Mouse (Mus musculus) small intestine, adult 2 months (tissue): ENCODE measurements around the gene Zbed4. TPM values are rescaled to one million over a fixed set of nuclear protein-coding genes. Genes with fewer than 3 reads are reported as not detected.
"Not testable (repeated sequence)": the region's sequence is repeated elsewhere in the genome, so short reads cannot be mapped to it uniquely, and the experiment has no call there.

Source experiments
- H3K27ac ChIP-seq: fragments of 200-500 bp; 2 replicates; pipeline ENCODE4 v1.5.1; 2012; ENCODE audit warnings: low read depth, low read length, control low read depth, inconsistent platforms; ENCODE audit not compliant: insufficient read depth
- H3K27me3 ChIP-seq: fragments of 200-500 bp; 2 replicates; pipeline ENCODE4 v1.6.1; 2012; ENCODE audit warnings: mild to moderate bottlenecking, moderate library complexity, low read length, inconsistent platforms; ENCODE audit not compliant: control insufficient read depth, insufficient read depth
- H3K36me3 ChIP-seq: fragments of 200-500 bp; 2 replicates; pipeline ENCODE4 v1.6.1; 2012; ENCODE audit warnings: mild to moderate bottlenecking, low read length, control low read depth, inconsistent platforms; ENCODE audit not compliant: control insufficient read depth, insufficient read depth
- H3K4me1 ChIP-seq: fragments of 200-500 bp; 2 replicates; pipeline ENCODE4 v1.6.1; 2012; ENCODE audit warnings: low read length, inconsistent platforms, mixed read lengths; ENCODE audit not compliant: control insufficient read depth, insufficient read depth, insufficient read length
- H3K4me3 ChIP-seq: fragments of 200-500 bp; 2 replicates; pipeline ENCODE4 v1.5.1; 2012; ENCODE audit warnings: low read depth, mild to moderate bottlenecking, control low read depth, inconsistent platforms, low read length, moderate library complexity
- CTCF ChIP-seq: fragments of 200-500 bp; IDR thresholded peaks from 2 replicates; pipeline ENCODE4 v1.5.1; 2012; ENCODE audit warnings: low read depth, mild to moderate bottlenecking, control low read depth, inconsistent platforms, low read length, moderate library complexity, mixed read lengths; ENCODE audit not compliant: insufficient replicate concordance, insufficient read length; ENCODE audit errors: extremely low read depth
- POLR2A ChIP-seq: fragments of 200-500 bp; IDR thresholded peaks from 2 replicates; pipeline ENCODE4 v1.6.1; 2012; ENCODE audit warnings: low read depth, mild to moderate bottlenecking, control low read depth, inconsistent platforms, low read length, moderate library complexity
- WGBS: fragments of 180-500 bp; shearing (Covaris S2); methylation state at CpG from one replicate; pipeline ENCODE4 v1.1.7; 2018; 5-methylcytosine and 5-hydroxymethylcytosine counted together
- polyA plus RNA-seq: library from polyadenylated mRNA; depleted of rRNA; stranded (reverse); fragments of >200 nt; gene quantifications from 2 replicates; pipeline ENCODE4 v1.2.3, GENCODE M21; 2012

Gene Zbed4
- polyA plus RNA-seq, 1 experiment = 3.9 TPM

DNA sequence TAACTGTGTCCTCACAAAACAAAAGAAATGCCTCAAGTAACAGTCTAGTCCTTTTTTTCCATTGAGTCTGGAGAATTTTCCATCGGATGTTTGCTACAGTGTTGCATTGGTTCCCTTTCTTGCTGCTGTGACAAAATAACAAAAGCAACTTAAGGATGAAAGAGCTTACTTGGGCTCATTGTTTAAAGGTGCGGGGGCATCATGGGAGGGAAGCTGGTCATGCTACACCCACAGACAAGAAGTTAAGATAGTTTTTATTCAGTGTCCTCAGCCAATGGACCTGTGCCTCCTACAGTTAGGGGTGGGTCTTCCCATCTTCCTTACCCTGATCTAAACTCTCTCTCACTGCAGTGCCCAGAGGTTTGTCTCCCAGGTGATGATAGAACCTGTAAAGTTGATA lies 13.0 kb upstream of the Zbed4 start:
- peaks cover 5% of the 10 kb centered on the region; the same call in 1 of the 2 replicates for H3K4me1 ChIP-seq
- no peak overlapping the region for H3K27ac ChIP-seq
- H3K4me3 ChIP-seq = no peak overlapping the region
- H3K36me3 ChIP-seq = no peaks in the 10 kb centered on the region
- 87% methylated on average over 2 of the region's 2 CpGs for WGBS
- TF ChIP-seq POLR2A = no peak
- no peak for TF ChIP-seq CTCF
- no peaks in the 10 kb centered on the region for H3K27me3 ChIP-seq

DNA sequence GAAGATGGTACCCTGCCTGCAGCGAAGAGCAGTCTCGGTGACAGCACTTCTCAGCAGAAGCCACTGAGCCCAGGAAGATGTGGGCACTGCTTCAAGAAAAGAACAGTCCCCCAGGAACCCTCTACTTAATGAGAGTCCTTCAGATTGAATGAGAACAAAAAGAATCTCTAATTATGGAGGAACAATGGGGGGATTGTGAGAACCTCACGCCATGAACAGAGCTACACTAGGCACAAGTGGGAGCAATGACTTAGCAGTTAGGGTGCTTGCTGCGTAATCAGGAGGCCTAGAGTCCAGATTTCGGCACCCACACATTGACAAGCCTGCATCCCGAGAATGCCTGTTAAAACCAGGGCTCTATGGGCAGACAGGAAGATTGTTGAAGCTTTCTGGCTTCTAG lies 10.1 kb upstream of the Zbed4 start:
- 84% methylated on average over 6 of the region's 6 CpGs for WGBS
- no peaks in the 10 kb centered on the region for H3K36me3 ChIP-seq
- no peak for TF ChIP-seq POLR2A
- TF ChIP-seq CTCF = no peak
- no peak overlapping the region for H3K27ac ChIP-seq
- no peak overlapping the region for H3K4me3 ChIP-seq
- peaks cover 12% of the 10 kb centered on the region; the same call in 1 of the 2 replicates for H3K4me1 ChIP-seq
- no peaks in the 10 kb centered on the region for H3K27me3 ChIP-seq

DNA sequence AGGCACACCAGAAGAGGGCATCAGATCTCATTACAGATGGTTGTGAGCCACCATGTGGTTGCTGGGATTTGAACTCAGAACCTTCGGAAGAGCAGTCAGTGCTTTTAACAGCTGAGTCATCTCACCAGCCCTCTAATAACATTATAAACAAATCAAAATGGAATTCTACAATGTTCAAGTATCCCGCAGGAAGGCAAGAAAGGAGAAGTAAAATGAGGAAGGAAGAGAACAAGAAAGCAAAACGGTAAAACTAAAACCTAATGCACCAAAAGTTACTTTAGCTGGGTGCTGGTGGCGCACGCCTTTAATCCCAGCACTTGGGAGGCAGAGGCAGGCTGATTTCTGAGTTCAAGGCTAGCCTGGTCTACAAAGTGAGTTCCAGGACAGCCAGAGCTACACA lies 8.1 kb upstream of the Zbed4 start:
- 80% methylated on average over 5 of the region's 5 CpGs for WGBS
- not testable (repeated sequence) for H3K36me3 ChIP-seq, H3K4me3 ChIP-seq, H3K27ac ChIP-seq, H3K27me3 ChIP-seq
- peaks cover 12% of the 10 kb centered on the region; the same call in 1 of the 2 replicates for H3K4me1 ChIP-seq

DNA sequence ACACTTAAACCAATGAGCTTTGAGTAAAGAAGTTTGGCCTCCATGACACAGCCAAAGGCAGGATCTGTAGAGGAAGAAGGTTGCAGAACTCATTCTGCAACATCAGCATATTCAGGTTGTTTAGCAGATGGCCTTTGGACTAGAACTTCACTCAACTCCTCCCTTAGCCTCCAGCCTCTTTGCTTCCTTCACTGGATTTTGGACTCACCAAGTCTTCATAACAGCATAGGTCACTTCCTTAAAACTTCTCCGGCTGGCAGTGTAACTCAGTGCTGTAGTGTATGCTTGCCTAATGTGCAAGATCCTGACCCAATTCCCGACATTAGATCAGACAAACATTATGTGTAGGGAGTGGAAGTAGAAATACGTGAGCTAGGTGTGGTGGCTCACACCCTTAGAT lies 6.1 kb upstream of the Zbed4 start:
- H3K27me3 ChIP-seq = no peaks in the 10 kb centered on the region

DNA sequence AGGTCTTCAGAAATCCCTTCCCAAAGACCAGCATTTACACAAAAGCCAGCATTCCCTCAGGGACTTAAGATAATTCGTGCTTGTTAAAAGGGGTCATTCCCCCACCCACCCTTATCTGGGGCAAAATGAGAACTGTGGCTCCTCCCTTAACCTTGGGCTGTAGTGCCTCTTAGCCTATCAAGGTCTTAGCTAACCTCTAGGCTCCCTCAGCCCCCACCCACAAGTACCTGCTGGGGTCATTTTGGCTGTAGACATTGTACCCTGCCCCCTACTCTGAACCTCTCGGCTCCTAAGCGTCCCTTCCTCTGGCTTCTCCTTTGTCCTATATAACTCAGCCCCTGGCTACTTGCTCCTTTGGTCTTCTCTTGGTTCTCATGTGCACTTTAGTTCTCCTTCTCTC lies 5.5 kb upstream of the Zbed4 start:
- Histone ChIP-seq H3K27me3 (no peaks in the 10 kb centered on the region), H3K4me1 (peaks cover 17% of the 10 kb centered on the region; the same call in 1 of the 2 replicates), H3K4me3 (no peak overlapping the region), H3K36me3 (no peaks in the 10 kb centered on the region), H3K27ac (peak overlapping the region; percentile 95)
- WGBS = 31% methylated on average over 3 of the region's 3 CpGs
- TF ChIP-seq CTCF (no peak), POLR2A (no peak)

More for the DNA sequence above, 6.1 kb upstream of the Zbed4 start:
- 30% methylated on average over 3 of the region's 3 CpGs for WGBS
- H3K36me3 ChIP-seq = no peaks in the 10 kb centered on the region
- H3K4me3 ChIP-seq = no peak overlapping the region
- H3K4me1 ChIP-seq = peaks cover 12% of the 10 kb centered on the region; the same call in 1 of the 2 replicates
- TF ChIP-seq CTCF (no peak), POLR2A (no peak)
- peak overlapping the region; percentile 95 for H3K27ac ChIP-seq

DNA sequence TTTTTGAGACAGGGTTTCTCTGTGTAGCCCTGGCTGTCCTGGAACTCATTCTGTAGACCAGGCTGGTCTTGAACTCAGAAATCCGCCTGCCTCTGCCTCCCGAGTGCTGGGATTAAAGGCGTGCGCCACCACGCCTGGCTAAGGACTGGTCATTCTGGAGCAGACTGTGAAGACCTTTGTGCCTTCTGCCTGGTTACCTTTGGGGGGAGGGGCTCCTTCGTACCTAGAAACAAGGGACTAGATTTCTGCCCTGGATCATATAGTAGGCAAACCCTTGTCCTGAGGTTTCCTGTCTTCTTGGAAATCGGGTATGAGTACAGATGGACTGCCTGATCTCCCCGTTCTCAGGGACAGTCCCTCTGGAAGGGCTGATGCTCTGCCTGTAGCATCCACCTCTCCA lies 1.8 kb upstream of the Zbed4 start:
- H3K27ac ChIP-seq, H3K4me3 ChIP-seq, H3K36me3 ChIP-seq, H3K27me3 ChIP-seq: not testable (repeated sequence)
- peaks cover 19% of the 10 kb centered on the region; the same call in 1 of the 2 replicates for H3K4me1 ChIP-seq
- WGBS = 86% methylated on average over 8 of the region's 8 CpGs

DNA sequence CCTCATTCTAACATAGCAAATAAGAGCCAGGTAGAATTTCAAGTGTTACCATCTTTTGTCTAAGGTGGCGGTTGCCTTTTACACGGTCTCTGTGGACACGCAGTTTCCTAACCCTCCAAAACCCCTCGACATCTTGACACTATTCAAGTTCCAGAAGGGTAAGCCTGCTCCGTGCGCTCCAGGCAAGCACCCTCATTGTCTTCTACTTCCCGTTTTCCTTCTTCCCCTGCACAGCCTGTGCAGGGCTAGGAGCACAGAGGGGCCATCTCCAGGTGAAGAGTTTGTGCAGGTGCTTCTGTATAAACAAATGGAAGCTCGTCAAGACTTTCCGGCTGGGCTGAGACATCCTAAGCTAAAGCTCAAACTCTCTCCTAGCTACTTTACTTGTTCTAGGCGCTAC lies 1.4 kb upstream of the Zbed4 start:
- no peak overlapping the region for H3K4me3 ChIP-seq
- peaks cover 16% of the 10 kb centered on the region; the same call in 1 of the 2 replicates for H3K4me1 ChIP-seq
- no peaks in the 10 kb centered on the region for H3K27me3 ChIP-seq
- TF ChIP-seq POLR2A (no peak), CTCF (no peak)
- 88% methylated on average over 10 of the region's 10 CpGs for WGBS
- H3K27ac ChIP-seq = no peak overlapping the region
- H3K36me3 ChIP-seq = no peaks in the 10 kb centered on the region

DNA sequence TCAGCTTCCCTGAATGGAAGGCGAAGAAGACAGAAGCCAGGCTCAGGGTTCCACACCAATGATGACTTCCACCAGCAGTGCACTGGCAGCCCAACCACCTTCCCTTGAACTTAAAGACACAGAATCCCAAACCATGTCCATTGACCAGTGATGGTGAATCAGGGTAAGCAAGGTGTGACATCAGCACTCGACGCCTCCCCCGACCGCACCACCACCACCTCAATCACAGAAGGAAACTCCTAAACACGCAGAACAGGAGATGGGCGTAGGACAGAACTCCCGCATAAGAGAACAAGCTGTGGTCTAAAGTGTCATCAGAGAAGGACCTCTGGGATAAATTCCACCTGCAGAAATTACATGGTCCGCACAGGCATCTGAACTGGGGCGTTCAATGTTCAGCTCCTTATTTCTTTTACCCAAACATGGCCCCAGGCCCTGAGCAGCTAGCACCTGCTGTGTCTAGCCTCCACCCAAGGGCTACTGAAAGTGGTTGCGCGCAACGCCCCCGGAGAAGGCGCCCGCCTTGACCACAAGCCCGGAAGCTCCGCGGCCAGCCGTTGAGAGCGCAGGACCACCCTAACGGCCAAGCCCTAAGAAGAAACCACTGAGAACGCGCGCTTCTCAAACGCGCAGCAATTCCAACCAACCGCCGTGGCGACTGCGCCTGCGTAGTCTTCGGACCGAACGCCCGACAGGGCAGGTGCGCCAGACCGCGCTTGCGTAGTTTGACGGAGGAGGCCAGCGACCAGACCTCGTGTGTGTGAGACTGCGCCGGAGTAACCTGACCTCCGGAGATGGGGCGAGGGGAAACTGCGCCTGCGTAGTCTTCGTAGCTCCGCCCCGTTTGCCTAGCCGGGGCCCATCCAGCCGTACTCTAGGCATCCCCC lies 540 bp upstream of the Zbed4 start:
- WGBS = 4% methylated on average over 54 of the region's 54 CpGs
- Histone ChIP-seq H3K4me3 (peak overlapping the region; percentile 72), H3K27me3 (no peaks in the 10 kb centered on the region), H3K27ac (peak overlapping the region; percentile 76), H3K4me1 (peaks cover 11% of the 10 kb centered on the region; the same call in 1 of the 2 replicates), H3K36me3 (no peaks in the 10 kb centered on the region)
- no peak for TF ChIP-seq CTCF
- TF ChIP-seq POLR2A = peak; percentile 62
